Mouse (Mus musculus) megakaryocyte, embryonic 14.5 days (primary cell): ENCODE data around the gene Apoe. TPM values are rescaled to one million over a fixed set of nuclear protein-coding genes. Genes with fewer than 3 reads are reported as not detected.

Experiments
- H3K27me3 ChIP-seq: replicated peaks from 2 replicates; pipeline ENCODE3; 2012; ENCODE audit warnings: inconsistent platforms
- H3K36me3 ChIP-seq: replicated peaks from 2 replicates; pipeline ENCODE3; 2012; ENCODE audit warnings: low read length, inconsistent platforms, mixed read lengths
- H3K4me1 ChIP-seq: 2 replicates; pipeline ENCODE4 v1.6.1; 2012; ENCODE audit warnings: inconsistent platforms
- H3K4me3 ChIP-seq: replicated peaks from 2 replicates; pipeline ENCODE3; 2012; ENCODE audit warnings: moderate library complexity, mild to moderate bottlenecking, inconsistent platforms
- H3K9me3 ChIP-seq: 2 replicates; pipeline ENCODE4 v1.6.1; 2012; ENCODE audit warnings: inconsistent platforms
- FLI1 ChIP-seq: IDR thresholded peaks from 2 replicates; pipeline ENCODE4 v1.6.1; 2012; ENCODE audit warnings: low read length, inconsistent platforms, mixed read lengths
- GATA1 ChIP-seq: IDR thresholded peaks from 3 replicates; pipeline ENCODE4 v1.6.1; 2012; ENCODE audit warnings: mixed read lengths, low read length, inconsistent platforms, borderline replicate concordance
- polyA plus RNA-seq: library from polyadenylated mRNA; stranded (reverse); fragments of >175 nt; gene quantifications from 2 replicates; pipeline ENCODE4 v1.2.3, GENCODE M21; 2012; ENCODE audit warnings: low replicate concordance; ENCODE audit not compliant: insufficient read depth

Gene Apoe
- polyA plus RNA-seq, 1 experiment = 6,452 TPM

GRCm38 (mm10) chr7:19702859-19703555 is 4.0 kb upstream of the Apoe start:
- Histone ChIP-seq H3K9me3 (peaks cover 2% of the 10 kb centered on the region; the same call in 1 of the 2 replicates), H3K4me3 (no peak overlapping the region), H3K27me3 (peaks cover 11% of the 10 kb centered on the region), H3K4me1 (peaks cover 28% of the 10 kb centered on the region), H3K36me3 (peaks cover 80% of the 10 kb centered on the region)
- no peak for TF ChIP-seq FLI1
- TF ChIP-seq GATA1 = no peak

- Histone ChIP-seq H3K9me3 (peaks cover 17% of the 10 kb centered on the region), H3K27me3 (peaks cover 29% of the 10 kb centered on the region), H3K4me3 (no peak overlapping the region), H3K36me3 (peaks cover 82% of the 10 kb centered on the region), H3K4me1 (peaks cover 34% of the 10 kb centered on the region)
- no peak for TF ChIP-seq GATA1
- TF ChIP-seq FLI1 = no peak
Observed at GRCm38 (mm10) chr7:19701069-19701761, 2.2 kb upstream of the Apoe start.

GRCm38 (mm10) chr7:19700299-19701068 is 1.5 kb upstream of the Apoe start:
- peaks cover 86% of the 10 kb centered on the region for H3K36me3 ChIP-seq
- H3K27me3 ChIP-seq = peaks cover 30% of the 10 kb centered on the region
- no peak for TF ChIP-seq FLI1
- no peak for TF ChIP-seq GATA1

GRCm38 (mm10) chr7:19699827-19700148 is 800 bp upstream of the Apoe start:
- peaks cover 45% of the 10 kb centered on the region for H3K4me1 ChIP-seq
- peaks cover 21% of the 10 kb centered on the region for H3K9me3 ChIP-seq
- H3K27me3 ChIP-seq = peaks cover 33% of the 10 kb centered on the region
- peaks cover 79% of the 10 kb centered on the region for H3K36me3 ChIP-seq
- no peak overlapping the region for H3K4me3 ChIP-seq
- no peak for TF ChIP-seq GATA1
- no peak for TF ChIP-seq FLI1

More at GRCm38 (mm10) chr7:19700299-19701068, 1.5 kb upstream of the Apoe start:
- H3K4me3 ChIP-seq = no peak overlapping the region
- peaks cover 39% of the 10 kb centered on the region for H3K4me1 ChIP-seq
- H3K9me3 ChIP-seq = peaks cover 21% of the 10 kb centered on the region

GRCm38 (mm10) chr7:19697949-19698906 is 760 bp downstream of the Apoe start:
- no peak for TF ChIP-seq GATA1
- no peak for TF ChIP-seq FLI1
- Histone ChIP-seq H3K36me3 (peaks cover 63% of the 10 kb centered on the region), H3K4me3 (peak overlapping the region; percentile 53), H3K9me3 (peaks cover 21% of the 10 kb centered on the region), H3K27me3 (peaks cover 48% of the 10 kb centered on the region), H3K4me1 (peaks cover 58% of the 10 kb centered on the region)

- peaks cover 66% of the 10 kb centered on the region for H3K27me3 ChIP-seq
- peaks cover 45% of the 10 kb centered on the region for H3K36me3 ChIP-seq
- peaks cover 22% of the 10 kb centered on the region for H3K9me3 ChIP-seq
- H3K4me3 ChIP-seq = peak overlapping the region; percentile 54
- no peak for TF ChIP-seq FLI1
- TF ChIP-seq GATA1 = no peak
- H3K4me1 ChIP-seq = peaks cover 46% of the 10 kb centered on the region
Observed at GRCm38 (mm10) chr7:19696336-19696873, 2.6 kb downstream of the Apoe start.

GRCm38 (mm10) chr7:19695881-19696280 is 3.1 kb downstream of the Apoe start:
- Histone ChIP-seq H3K36me3 (peaks cover 41% of the 10 kb centered on the region), H3K4me1 (peaks cover 44% of the 10 kb centered on the region), H3K9me3 (peaks cover 25% of the 10 kb centered on the region), H3K27me3 (peaks cover 71% of the 10 kb centered on the region), H3K4me3 (no peak overlapping the region)
- TF ChIP-seq GATA1 (no peak), FLI1 (no peak)

GRCm38 (mm10) chr7:19695213-19695594 is 3.8 kb downstream of the Apoe start:
- H3K4me3 ChIP-seq = peak overlapping the region; percentile 42
- peaks cover 34% of the 10 kb centered on the region for H3K36me3 ChIP-seq
- H3K27me3 ChIP-seq = peaks cover 75% of the 10 kb centered on the region
- peaks cover 25% of the 10 kb centered on the region for H3K9me3 ChIP-seq
- no peak for TF ChIP-seq GATA1
- no peak for TF ChIP-seq FLI1
- peaks cover 38% of the 10 kb centered on the region for H3K4me1 ChIP-seq
